Mouse (Mus musculus) stomach, postnatal 0 days (tissue): ENCODE measurements around the gene Rnf19b. TPM values are rescaled to one million over a fixed set of nuclear protein-coding genes. Genes with fewer than 3 reads are reported as not detected.

ENCODE experiments used
- ATAC-seq: fragments of 200-750 bp; cut with Nextera tagmentation; 2 replicates; pipeline ENCODE4 v1.8.0; 2017; ENCODE audit not compliant: low FRiP score, low TSS enrichment
- DNase-seq: peaks from one replicate; pipeline ENCODE4 v3.0.0-alpha.2; 2016; ENCODE audit warnings: low spot score
- H3K27ac ChIP-seq: fragments of 300-500 bp; sonication (generic); replicated peaks from 2 replicates; pipeline ENCODE4 v1.5.1; 2014; ENCODE audit warnings: mild to moderate bottlenecking, control low read depth
- H3K27me3 ChIP-seq: fragments of 300-500 bp; sonication (generic); 2 replicates; pipeline ENCODE4 v1.6.1; 2014; ENCODE audit warnings: low read length; ENCODE audit not compliant: control insufficient read depth, insufficient read depth
- H3K36me3 ChIP-seq: fragments of 300-500 bp; sonication (generic); 2 replicates; pipeline ENCODE4 v1.6.1; 2014; ENCODE audit warnings: low read length, mixed read lengths; ENCODE audit not compliant: control insufficient read depth, insufficient read depth
- H3K4me1 ChIP-seq: fragments of 300-500 bp; sonication (generic); replicated peaks from 2 replicates; pipeline ENCODE4 v1.6.1; 2014; ENCODE audit warnings: antibody characterized with exemption; ENCODE audit not compliant: control insufficient read depth, insufficient read depth
- H3K4me2 ChIP-seq: fragments of 300-500 bp; sonication (generic); replicated peaks from 2 replicates; pipeline ENCODE4 v1.6.1; 2014; ENCODE audit warnings: low read depth, mild to moderate bottlenecking, control low read depth, moderate library complexity
- H3K4me3 ChIP-seq: fragments of 300-500 bp; sonication (generic); 2 replicates; pipeline ENCODE4 v1.5.1; 2014; ENCODE audit warnings: low read depth, low read length, control low read depth
- H3K9ac ChIP-seq: fragments of 300-500 bp; sonication (generic); 2 replicates; pipeline ENCODE4 v1.6.1; 2014; ENCODE audit warnings: mild to moderate bottlenecking, low read length, control low read depth, mixed read lengths
- H3K9me3 ChIP-seq: fragments of 300-500 bp; sonication (generic); 2 replicates; pipeline ENCODE4 v1.6.1; 2016; ENCODE audit warnings: low read length; ENCODE audit not compliant: control insufficient read depth
- CTCF ChIP-seq: IDR thresholded peaks from 2 replicates; pipeline ENCODE4 v1.5.1; 2016; ENCODE audit warnings: antibody characterized with exemption, low read depth, mild to moderate bottlenecking, moderate library complexity
- EP300 ChIP-seq: optimal IDR thresholded peaks from 2 replicates; pipeline ENCODE3; 2016; ENCODE audit warnings: antibody characterized with exemption
- WGBS: fragments of 180-500 bp; shearing (Covaris S2); extraction: QIAGEN DNeasy Blood & Tissue Kit; methylation state at CpG from one replicate; pipeline ENCODE4 v1.1.7; 2014; 5-methylcytosine and 5-hydroxymethylcytosine counted together
- polyA plus RNA-seq: library from polyadenylated mRNA; unstranded; fragments of >200 nt; fragmentation: Nextera tagmentation; extraction: Ambion mirVana; gene quantifications from 2 replicates; pipeline ENCODE4 v1.2.1, GENCODE M21; 2015

Rnf19b gene
- polyA plus RNA-seq, 1 experiment from 2014 or later = 7.0 TPM

- H3K9ac ChIP-seq = no peak overlapping the region
- no peak overlapping the region for H3K4me2 ChIP-seq
- H3K9me3 ChIP-seq = no peaks in the 10 kb centered on the region
- no peak for DNase-seq
- no peak overlapping the region for H3K27ac ChIP-seq
- H3K4me3 ChIP-seq = no peak overlapping the region
- H3K36me3 ChIP-seq = no peaks in the 10 kb centered on the region
- H3K4me1 ChIP-seq = 0 out of 2 replicates have a peak, but pooled peaks cover 2% of the 10 kb centered on the region
- no peak for TF ChIP-seq CTCF
- no peak for TF ChIP-seq EP300
- no peak for ATAC-seq
- WGBS = 14% methylated on average over 4 of the region's 4 CpGs
- H3K27me3 ChIP-seq = no peaks in the 10 kb centered on the region
Measured at GRCm38 (mm10) chr4:129016329-129016728, 41.7 kb upstream of the Rnf19b start.

GRCm38 (mm10) chr4:129017150-129017549, 40.9 kb upstream of the Rnf19b start:
- Histone ChIP-seq H3K9me3 (no peaks in the 10 kb centered on the region), H3K36me3 (no peaks in the 10 kb centered on the region), H3K9ac (no peak overlapping the region), H3K27ac (no peak overlapping the region), H3K27me3 (no peaks in the 10 kb centered on the region), H3K4me2 (no peak overlapping the region), H3K4me1 (0 out of 2 replicates have a peak, but pooled peaks cover 2% of the 10 kb centered on the region), H3K4me3 (no peak overlapping the region)
- ATAC-seq (no peak), DNase-seq (no peak)
- 83% methylated on average over 10 of the region's 10 CpGs for WGBS
- no peak for TF ChIP-seq EP300
- no peak for TF ChIP-seq CTCF

GRCm38 (mm10) chr4:129018788-129019435, 39.2 kb upstream of the Rnf19b start:
- Histone ChIP-seq H3K4me1 (0 out of 2 replicates have a peak, but pooled peaks cover 2% of the 10 kb centered on the region), H3K27ac (no peak overlapping the region), H3K36me3 (no peaks in the 10 kb centered on the region), H3K27me3 (no peaks in the 10 kb centered on the region), H3K4me3 (no peak overlapping the region), H3K9ac (no peak overlapping the region), H3K9me3 (no peaks in the 10 kb centered on the region), H3K4me2 (no peak overlapping the region)
- WGBS = 82% methylated on average over 9 of the region's 9 CpGs
- ATAC-seq (no peak), DNase-seq (no peak)
- TF ChIP-seq EP300 (no peak), CTCF (no peak)

- no peaks in the 10 kb centered on the region for H3K27me3 ChIP-seq
- WGBS = 66% methylated on average over 9 of the region's 9 CpGs
- no peak overlapping the region for H3K4me2 ChIP-seq
- no peak overlapping the region for H3K4me3 ChIP-seq
- TF ChIP-seq CTCF (no peak), EP300 (no peak)
- H3K9me3 ChIP-seq = no peaks in the 10 kb centered on the region
- DNase-seq = no peak
- no peak overlapping the region for H3K9ac ChIP-seq
- no peaks in the 10 kb centered on the region for H3K36me3 ChIP-seq
- 0 out of 2 replicates have a peak, but pooled peaks cover 2% of the 10 kb centered on the region for H3K4me1 ChIP-seq
- no peak overlapping the region for H3K27ac ChIP-seq
- no peak for ATAC-seq
Measured at GRCm38 (mm10) chr4:129019788-129020187, 38.3 kb upstream of the Rnf19b start.

DNA sequence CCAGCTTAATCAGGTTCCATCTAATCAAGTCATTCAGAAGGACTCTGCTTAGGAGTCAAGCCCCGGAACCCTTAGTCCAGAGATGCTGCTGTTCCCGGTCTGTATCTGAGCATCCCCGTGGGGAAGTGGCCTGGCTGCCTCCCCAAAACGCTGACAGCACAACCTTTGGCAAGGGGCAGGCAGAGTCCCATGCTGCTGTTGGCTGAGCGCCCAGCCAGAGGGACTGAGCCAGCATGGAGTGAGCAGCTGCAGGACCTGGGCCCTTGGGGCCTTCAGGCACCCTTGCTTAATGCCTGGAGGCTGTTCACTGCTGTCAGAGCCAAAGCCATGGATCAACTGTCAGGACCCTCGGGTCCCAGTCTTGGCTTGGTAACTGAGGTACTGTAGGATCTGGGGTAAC, 37.6 kb upstream of the Rnf19b start:
- Histone ChIP-seq H3K9me3 (no peaks in the 10 kb centered on the region), H3K27ac (no peak overlapping the region), H3K4me2 (no peak overlapping the region), H3K9ac (no peak overlapping the region), H3K4me1 (0 out of 2 replicates have a peak, but pooled peaks cover 2% of the 10 kb centered on the region), H3K36me3 (no peaks in the 10 kb centered on the region), H3K27me3 (no peaks in the 10 kb centered on the region), H3K4me3 (no peak overlapping the region)
- ATAC-seq (peak; percentile 47; the same call in 1 of the 2 replicates), DNase-seq (peak; percentile 56)
- TF ChIP-seq EP300 = no peak
- no peak for TF ChIP-seq CTCF
- 40% methylated on average over 6 of the region's 6 CpGs for WGBS

- Histone ChIP-seq H3K9ac (no peak overlapping the region), H3K27ac (no peak overlapping the region), H3K4me2 (no peak overlapping the region), H3K9me3 (no peaks in the 10 kb centered on the region), H3K4me1 (0 out of 2 replicates have a peak, but pooled peaks cover 2% of the 10 kb centered on the region), H3K36me3 (no peaks in the 10 kb centered on the region), H3K27me3 (no peaks in the 10 kb centered on the region), H3K4me3 (no peak overlapping the region)
- WGBS = 87% methylated on average over 3 of the region's 3 CpGs
- TF ChIP-seq EP300 = no peak
- TF ChIP-seq CTCF = no peak
- DNase-seq (no peak), ATAC-seq (no peak)
Measured at GRCm38 (mm10) chr4:129021426-129021825, 36.6 kb upstream of the Rnf19b start.
